Mouse (Mus musculus): ENCODE measurements around the gene Iqgap2.

DNA sequence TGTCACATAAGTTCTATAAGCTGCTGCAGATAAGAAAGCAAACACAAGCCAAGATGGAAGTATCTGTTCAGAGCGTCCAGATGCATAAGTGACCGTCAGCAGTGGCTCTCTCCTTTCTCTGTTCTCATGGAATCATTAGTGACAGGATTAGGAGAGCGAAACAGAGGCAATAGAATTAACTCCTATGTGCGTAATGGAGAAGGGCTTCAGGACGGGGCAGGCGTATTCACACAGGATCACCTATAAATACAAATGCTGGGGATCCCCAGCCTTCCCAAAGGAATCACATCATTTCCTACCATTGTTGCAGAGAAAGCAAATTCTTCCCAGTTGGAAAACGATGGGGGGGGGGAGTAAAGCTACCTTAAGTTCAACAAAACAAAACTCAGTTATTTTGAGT, 232.3 kb downstream of the Iqgap2 start:
- TF ChIP-seq CTCF (IDR thresholded peaks at IDR 0.05; ENCODE audit: control insufficient read depth, insufficient read depth, low read length) = no peak
- no peak for TF ChIP-seq POLR2A (IDR thresholded peaks at IDR 0.05; ENCODE audit: borderline replicate concordance, control insufficient read depth, low read depth, low read length)

Data from bone marrow, adult 2 months (tissue).